Mouse (Mus musculus): ENCODE data around the gene Atg5.

DNA sequence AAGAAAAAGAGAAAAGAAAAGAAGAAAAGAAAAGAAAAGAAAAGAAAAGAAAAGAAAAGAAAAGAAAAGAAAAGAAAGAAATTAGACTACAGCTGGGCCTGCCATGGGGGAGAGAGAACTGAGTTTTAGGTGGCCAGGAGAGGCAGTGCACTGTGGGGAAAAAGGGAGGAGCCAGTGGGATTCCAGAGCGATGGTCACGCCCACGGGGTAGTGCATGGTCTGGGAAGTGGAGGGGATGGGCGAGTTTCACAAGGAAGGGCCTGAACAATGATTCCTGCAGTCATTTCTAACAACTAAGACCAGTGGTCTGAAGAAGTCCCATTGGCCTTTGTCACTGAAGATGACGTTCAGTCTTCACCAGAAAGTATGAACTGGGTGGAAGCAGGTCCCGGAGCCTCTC is 102.5 kb downstream of the Atg5 start:
- TF ChIP-seq CTCF (IDR thresholded peaks at IDR 0.05; ENCODE audit: low read depth, low read length) (no peak), POLR2A (IDR thresholded peaks at IDR 0.05; ENCODE audit: extremely low read depth, insufficient read depth, low read length) (no peak)

All from liver, adult 2 months (tissue).